Mouse (Mus musculus) layer of hippocampus, adult 18-20 months (tissue): ENCODE data around the gene Rbfox1. TPM values are rescaled to one million over a fixed set of nuclear protein-coding genes. Genes with fewer than 3 reads are reported as not detected.

ENCODE experiments used
- DNase-seq, 2 experiments: peaks; one replicate each; pipeline ENCODE4 v3.0.0; 2022; ENCODE audit warnings: low spot score in 2 of 2
- total RNA-seq, 2 experiments: library from RNA; stranded (reverse); gene quantifications; 2 replicates each; pipeline ENCODE4 v1.2.3; 2021

Rbfox1 gene
- total RNA-seq, 2 experiments from 2014 or later: 379 to 393 TPM

GRCm38 (mm10) chr16:6983947-6984346 lies 1098.8 kb downstream of the Rbfox1 start:
- no peak for DNase-seq

- DNase-seq: peak in 1 of 2 experiments; percentile 30
These were observed 1100.9 kb downstream of the Rbfox1 start for GRCm38 (mm10) chr16:6986031-6986430.

GRCm38 (mm10) chr16:6986494-6986893 lies 1101.3 kb downstream of the Rbfox1 start:
- no peak for DNase-seq

- DNase-seq: no peak
These were observed 1107.1 kb downstream of the Rbfox1 start for GRCm38 (mm10) chr16:6992251-6992650.

GRCm38 (mm10) chr16:6993180-6993579 lies 1108.0 kb downstream of the Rbfox1 start:
- no peak for DNase-seq

GRCm38 (mm10) chr16:6997109-6997508 lies 1112.0 kb downstream of the Rbfox1 start:
- DNase-seq: no peak

- no peak for DNase-seq
These were observed 1112.7 kb downstream of the Rbfox1 start for GRCm38 (mm10) chr16:6997834-6998233.

GRCm38 (mm10) chr16:7004565-7004964 lies 1119.4 kb downstream of the Rbfox1 start:
- DNase-seq: no peak

GRCm38 (mm10) chr16:7005478-7005877 lies 1120.3 kb downstream of the Rbfox1 start:
- peak in 1 of 2 experiments; percentile 79 for DNase-seq

GRCm38 (mm10) chr16:7017310-7017709 lies 1132.2 kb downstream of the Rbfox1 start:
- DNase-seq: no peak

- no peak for DNase-seq
These were observed 1149.1 kb downstream of the Rbfox1 start for GRCm38 (mm10) chr16:7034231-7034630.

- DNase-seq: no peak
These were observed 1151.4 kb downstream of the Rbfox1 start for GRCm38 (mm10) chr16:7036566-7036965.

GRCm38 (mm10) chr16:7036988-7037387 lies 1151.8 kb downstream of the Rbfox1 start:
- no peak for DNase-seq

GRCm38 (mm10) chr16:7038639-7039260 lies 1153.6 kb downstream of the Rbfox1 start:
- no peak for DNase-seq

- peak in 1 of 2 experiments; percentile 67 for DNase-seq
These were observed 1154.5 kb downstream of the Rbfox1 start for GRCm38 (mm10) chr16:7039404-7040367.

GRCm38 (mm10) chr16:7040691-7041090 lies 1155.5 kb downstream of the Rbfox1 start:
- DNase-seq: no peak

GRCm38 (mm10) chr16:7047421-7047820 lies 1162.3 kb downstream of the Rbfox1 start:
- no peak for DNase-seq

GRCm38 (mm10) chr16:7049162-7049971 lies 1164.2 kb downstream of the Rbfox1 start:
- DNase-seq: peak in 1 of 2 experiments; percentile 76

GRCm38 (mm10) chr16:7050945-7051344 lies 1165.8 kb downstream of the Rbfox1 start:
- DNase-seq: no peak

GRCm38 (mm10) chr16:7051991-7052390 lies 1166.8 kb downstream of the Rbfox1 start:
- no peak for DNase-seq

- DNase-seq: no peak
These were observed 1167.3 kb downstream of the Rbfox1 start for GRCm38 (mm10) chr16:7052408-7052807.
